Mouse (Mus musculus) stomach, embryonic 14.5 days (tissue): Measurements from ENCODE around the gene Ptpn13. TPM values are rescaled to one million over a fixed set of nuclear protein-coding genes. Genes with fewer than 3 reads are reported as not detected.

Experiments used
- ATAC-seq: fragments of 200-750 bp; cut with Nextera tagmentation; 2 replicates; pipeline ENCODE4 v1.8.0; 2017; ENCODE audit warnings: low read depth, moderate TSS enrichment; ENCODE audit not compliant: insufficient number of reproducible peaks, insufficient read depth, low FRiP score
- H3K27ac ChIP-seq: fragments of 300-500 bp; sonication (generic); 2 replicates; pipeline ENCODE4 v1.5.1; 2014; ENCODE audit warnings: mild to moderate bottlenecking, low read length, moderate library complexity, mixed read lengths
- H3K27me3 ChIP-seq: fragments of 300-500 bp; sonication (generic); 2 replicates; pipeline ENCODE4 v1.6.1; 2014; ENCODE audit warnings: low read length, control low read depth, mixed read lengths; ENCODE audit not compliant: control insufficient read depth, insufficient read depth
- H3K36me3 ChIP-seq: fragments of 300-500 bp; sonication (generic); 2 replicates; pipeline ENCODE4 v1.6.1; 2014; ENCODE audit warnings: mild to moderate bottlenecking, control low read depth, low read length, moderate library complexity, mixed read lengths; ENCODE audit not compliant: control insufficient read depth, insufficient read depth
- H3K4me1 ChIP-seq: fragments of 300-500 bp; sonication (generic); 2 replicates; pipeline ENCODE4 v1.6.1; 2014; ENCODE audit warnings: low read length, control low read depth, mixed read lengths; ENCODE audit not compliant: control insufficient read depth, insufficient read depth
- H3K4me2 ChIP-seq: fragments of 300-500 bp; sonication (generic); replicated peaks from 2 replicates; pipeline ENCODE4 v1.6.1; 2014; ENCODE audit warnings: low read depth, low read length, control low read depth
- H3K4me3 ChIP-seq: fragments of 300-500 bp; sonication (generic); 2 replicates; pipeline ENCODE4 v1.5.1; 2014; ENCODE audit warnings: low read depth, low read length, control low read depth
- H3K9ac ChIP-seq: fragments of 300-500 bp; sonication (generic); replicated peaks from 2 replicates; pipeline ENCODE4 v1.6.1; 2014; ENCODE audit warnings: low read depth, mild to moderate bottlenecking, control low read depth, low read length, moderate library complexity, mixed read lengths
- H3K9me3 ChIP-seq: fragments of 300-500 bp; sonication (generic); 2 replicates; pipeline ENCODE4 v1.6.1; 2016; ENCODE audit warnings: low read depth, low read length, control low read depth; ENCODE audit not compliant: control insufficient read depth
- WGBS: fragments of 180-500 bp; shearing (Covaris S2); extraction: QIAGEN DNeasy Blood & Tissue Kit; methylation state at CpG from one replicate; pipeline ENCODE4 v1.1.7; 2014; 5-methylcytosine and 5-hydroxymethylcytosine counted together
- polyA plus RNA-seq: library from polyadenylated mRNA; unstranded; fragments of >200 nt; fragmentation: Nextera tagmentation; extraction: Ambion mirVana; gene quantifications from 2 replicates; pipeline ENCODE4 v1.2.1, GENCODE M21; 2014

Ptpn13 gene
- polyA plus RNA-seq, 1 experiment from 2014 or later = 28.5 TPM

GRCm38 (mm10) chr5:103473467-103474096, 48.6 kb downstream of the Ptpn13 start:
- Histone ChIP-seq H3K27ac (no peak overlapping the region), H3K4me2 (no peak overlapping the region), H3K4me3 (no peak overlapping the region), H3K4me1 (no peaks in the 10 kb centered on the region), H3K9me3 (no peaks in the 10 kb centered on the region), H3K9ac (no peak overlapping the region), H3K27me3 (no peaks in the 10 kb centered on the region), H3K36me3 (no peaks in the 10 kb centered on the region)
- WGBS = 74% methylated on average over 11 of the region's 11 CpGs
- ATAC-seq = no peak

GRCm38 (mm10) chr5:103474259-103474658, 49.3 kb downstream of the Ptpn13 start:
- ATAC-seq = no peak
- WGBS = 77% methylated on average over 4 of the region's 4 CpGs
- Histone ChIP-seq H3K36me3 (no peaks in the 10 kb centered on the region), H3K27ac (no peak overlapping the region), H3K9ac (no peak overlapping the region), H3K4me3 (no peak overlapping the region), H3K27me3 (no peaks in the 10 kb centered on the region), H3K9me3 (no peaks in the 10 kb centered on the region), H3K4me2 (no peak overlapping the region), H3K4me1 (no peaks in the 10 kb centered on the region)

GRCm38 (mm10) chr5:103475503-103475902, 50.5 kb downstream of the Ptpn13 start:
- ATAC-seq = no peak
- WGBS = 88% methylated on average over 5 of the region's 5 CpGs
- Histone ChIP-seq H3K27ac (no peak overlapping the region), H3K36me3 (no peaks in the 10 kb centered on the region), H3K4me2 (no peak overlapping the region), H3K4me1 (no peaks in the 10 kb centered on the region), H3K27me3 (no peaks in the 10 kb centered on the region), H3K9ac (no peak overlapping the region), H3K4me3 (no peak overlapping the region), H3K9me3 (no peaks in the 10 kb centered on the region)

GRCm38 (mm10) chr5:103479503-103479902, 54.5 kb downstream of the Ptpn13 start:
- Histone ChIP-seq H3K4me2 (no peak overlapping the region), H3K9ac (no peak overlapping the region), H3K9me3 (no peaks in the 10 kb centered on the region), H3K27ac (no peak overlapping the region), H3K27me3 (no peaks in the 10 kb centered on the region), H3K4me3 (no peak overlapping the region), H3K36me3 (no peaks in the 10 kb centered on the region), H3K4me1 (no peaks in the 10 kb centered on the region)
- ATAC-seq = no peak
- 91% methylated on average over 5 of the region's 5 CpGs for WGBS

GRCm38 (mm10) chr5:103481222-103481621, 56.2 kb downstream of the Ptpn13 start:
- H3K4me1 ChIP-seq = no peaks in the 10 kb centered on the region
- H3K9ac ChIP-seq = no peak overlapping the region
- H3K27me3 ChIP-seq = no peaks in the 10 kb centered on the region
- ATAC-seq = no peak
- H3K27ac ChIP-seq = no peak overlapping the region
- 84% methylated on average over 2 of the region's 2 CpGs for WGBS
- H3K36me3 ChIP-seq = no peaks in the 10 kb centered on the region
- H3K9me3 ChIP-seq = no peaks in the 10 kb centered on the region
- H3K4me2 ChIP-seq = no peak overlapping the region
- no peak overlapping the region for H3K4me3 ChIP-seq

- Histone ChIP-seq H3K9ac (no peak overlapping the region), H3K4me2 (no peak overlapping the region), H3K27ac (no peak overlapping the region), H3K9me3 (no peaks in the 10 kb centered on the region), H3K27me3 (no peaks in the 10 kb centered on the region), H3K4me1 (no peaks in the 10 kb centered on the region), H3K36me3 (peaks cover 3% of the 10 kb centered on the region; the same call in 1 of the 2 replicates), H3K4me3 (no peak overlapping the region)
- ATAC-seq = no peak
- 89% methylated on average over 7 of the region's 7 CpGs for WGBS
Measured at GRCm38 (mm10) chr5:103487001-103487400, 62.0 kb downstream of the Ptpn13 start.

GRCm38 (mm10) chr5:103490964-103491363, 66.0 kb downstream of the Ptpn13 start:
- Histone ChIP-seq H3K27me3 (no peaks in the 10 kb centered on the region), H3K36me3 (peaks cover 5% of the 10 kb centered on the region; the same call in 1 of the 2 replicates), H3K27ac (no peak overlapping the region), H3K4me3 (no peak overlapping the region), H3K9me3 (no peaks in the 10 kb centered on the region), H3K4me2 (no peak overlapping the region), H3K4me1 (no peaks in the 10 kb centered on the region), H3K9ac (no peak overlapping the region)
- no peak for ATAC-seq
- WGBS = 91% methylated on average over 8 of the region's 8 CpGs

GRCm38 (mm10) chr5:103491788-103492187, 66.8 kb downstream of the Ptpn13 start:
- 91% methylated on average over 5 of the region's 5 CpGs for WGBS
- Histone ChIP-seq H3K27ac (no peak overlapping the region), H3K9me3 (no peaks in the 10 kb centered on the region), H3K36me3 (peaks cover 5% of the 10 kb centered on the region; the same call in 1 of the 2 replicates), H3K9ac (no peak overlapping the region), H3K4me1 (no peaks in the 10 kb centered on the region), H3K27me3 (no peaks in the 10 kb centered on the region), H3K4me2 (no peak overlapping the region), H3K4me3 (no peak overlapping the region)
- ATAC-seq = no peak

GRCm38 (mm10) chr5:103497061-103497460, 72.1 kb downstream of the Ptpn13 start:
- Histone ChIP-seq H3K27ac (no peak overlapping the region), H3K36me3 (peaks cover 5% of the 10 kb centered on the region; the same call in 1 of the 2 replicates), H3K4me2 (no peak overlapping the region), H3K4me1 (0 out of 2 replicates have a peak, but pooled peaks cover 4% of the 10 kb centered on the region), H3K4me3 (no peak overlapping the region), H3K9ac (no peak overlapping the region), H3K27me3 (no peaks in the 10 kb centered on the region), H3K9me3 (no peaks in the 10 kb centered on the region)
- WGBS = 88% methylated on average over 5 of the region's 5 CpGs
- ATAC-seq = no peak
